Mouse (Mus musculus): ENCODE results near the gene Vgf. TPM values are rescaled to one million over a fixed set of nuclear protein-coding genes. Genes with fewer than 3 reads are reported as not detected.

Vgf gene
- polyA plus RNA-seq, 1 experiment, result 0.04 TPM

- Histone ChIP-seq H3K4me3 (no peak overlapping the region), H3K79me2 (ENCODE audit: control insufficient read depth, insufficient read depth) (no peaks in the 10 kb centered on the region)
- TF ChIP-seq REST (IDR thresholded peaks at IDR 0.05; ENCODE audit: insufficient read depth, insufficient read length) (no peak), POLR2A (IDR thresholded peaks at IDR 0.05; ENCODE audit: insufficient read length, low read depth) (peak; percentile 38)
Measured at GRCm38 (mm10) chr5:137079849-137080248, 53.7 kb downstream of the Vgf start.

More at GRCm38 (mm10) chr5:137079849-137080248, 53.7 kb downstream of the Vgf start:
- Histone ChIP-seq H3K36me3 (ENCODE audit: control insufficient read depth, insufficient read depth) (no peaks in the 10 kb centered on the region), H3ac (ENCODE audit: control insufficient read depth, insufficient read length) (no peak overlapping the region), H3K4me2 (ENCODE audit: low read depth) (peak overlapping the region; percentile 66), H3K27me3 (ENCODE audit: control insufficient read depth, insufficient read depth, insufficient read length) (no peaks in the 10 kb centered on the region)

Other genes with a start within 250 kb of the Vgf start
- 1.00 TPM for gene Col26a1, start 143.2 kb upstream of the Vgf start, polyA plus RNA-seq (2012; fragmentation: generic; extraction: Trizol)
- 19.6 TPM for gene Ift22, start 118.2 kb upstream of the Vgf start, polyA plus RNA-seq (2012; fragmentation: generic; extraction: Trizol)
- gene Fis1, start 73.1 kb upstream of the Vgf start, polyA plus RNA-seq (2012; fragmentation: generic; extraction: Trizol), result 283 TPM
- gene Cldn15, start 59.8 kb upstream of the Vgf start, polyA plus RNA-seq (2012; fragmentation: generic; extraction: Trizol), result 0.23 TPM
- gene Plod3, start 39.4 kb upstream of the Vgf start, polyA plus RNA-seq (2012; fragmentation: generic; extraction: Trizol), result 124 TPM
- 97.7 TPM for gene Znhit1, start 38.4 kb upstream of the Vgf start, polyA plus RNA-seq (2012; fragmentation: generic; extraction: Trizol)
- gene Ap1s1, start 19.7 kb downstream of the Vgf start, polyA plus RNA-seq (2012; fragmentation: generic; extraction: Trizol), result 172 TPM
- gene Serpine1, start 45.9 kb downstream of the Vgf start, polyA plus RNA-seq (2012; fragmentation: generic; extraction: Trizol), result 17.6 TPM
- gene Trim56, start 89.8 kb downstream of the Vgf start, polyA plus RNA-seq (2012; fragmentation: generic; extraction: Trizol), result 5.9 TPM
- gene Muc3, start 122.9 kb downstream of the Vgf start, polyA plus RNA-seq (2012; fragmentation: generic; extraction: Trizol), result not detected
- not detected for gene Muc3a, start 186.0 kb downstream of the Vgf start, polyA plus RNA-seq (2012; fragmentation: generic; extraction: Trizol)

All from myocyte (in vitro differentiated cells).